Mouse (Mus musculus) spleen, embryonic (tissue): ENCODE results near the gene Ccn2.
"Not testable (repeated sequence)": the region's sequence is repeated elsewhere in the genome, so short reads cannot be mapped to it uniquely, and the experiment has no call there.

Experiments used
- CTCF ChIA-PET: fragments of 350-600 bp; sonication (Branson Sonifier 250); formaldehyde crosslinking; loops from one replicate; lab custom pipeline; 2022; lab: Charles Lee

The Ccn2 gene

GRCm38 (mm10) chr10:24603035-24603434 is 7.8 kb downstream of the Ccn2 start:
- CTCF ChIA-PET, result no interaction called here

- CTCF ChIA-PET, result interaction anchor here (0.6 kb wide), 1 partner anchor 1312 kb away, joined by 3 read pairs; no protein-coding TSS in a partner anchor
Measured at GRCm38 (mm10) chr10:24603727-24604126, 8.5 kb downstream of the Ccn2 start.

GRCm38 (mm10) chr10:24609146-24609545 is 13.9 kb downstream of the Ccn2 start:
- CTCF ChIA-PET, result no interaction called here

GRCm38 (mm10) chr10:24609766-24610165 is 14.5 kb downstream of the Ccn2 start:
- CTCF ChIA-PET, result no interaction called here

GRCm38 (mm10) chr10:24614726-24615125 is 19.5 kb downstream of the Ccn2 start:
- CTCF ChIA-PET, result no interaction called here

- CTCF ChIA-PET, result no interaction called here
Measured at GRCm38 (mm10) chr10:24615799-24616198, 20.6 kb downstream of the Ccn2 start.

GRCm38 (mm10) chr10:24616572-24616971 is 21.3 kb downstream of the Ccn2 start:
- CTCF ChIA-PET, result not testable (repeated sequence)

GRCm38 (mm10) chr10:24621572-24621971 is 26.3 kb downstream of the Ccn2 start:
- CTCF ChIA-PET, result interaction anchor here (0.9 kb wide), 1 partner anchor 10 kb away, joined by 3 read pairs; no protein-coding TSS in a partner anchor

- CTCF ChIA-PET, result interaction anchor here (0.9 kb wide), 1 partner anchor 11 kb away, joined by 3 read pairs; no protein-coding TSS in a partner anchor
Measured at GRCm38 (mm10) chr10:24622586-24622985, 27.3 kb downstream of the Ccn2 start.

- CTCF ChIA-PET, result interaction anchor here (0.7 kb wide), 1 partner anchor 102 kb away, joined by 9 read pairs; no protein-coding TSS in a partner anchor
Measured at GRCm38 (mm10) chr10:24625060-24625701, 29.9 kb downstream of the Ccn2 start.

GRCm38 (mm10) chr10:24627262-24627661 is 32.0 kb downstream of the Ccn2 start:
- CTCF ChIA-PET, result interaction anchor here (0.7 kb wide), 1 partner anchor 14 kb away, joined by 4 read pairs; no protein-coding TSS in a partner anchor

- CTCF ChIA-PET, result no interaction called here
Measured at GRCm38 (mm10) chr10:24628466-24628865, 33.2 kb downstream of the Ccn2 start.

GRCm38 (mm10) chr10:24629086-24629720 is 34.0 kb downstream of the Ccn2 start:
- CTCF ChIA-PET, result no interaction called here

- CTCF ChIA-PET, result no interaction called here
Measured at GRCm38 (mm10) chr10:24630469-24631081, 35.3 kb downstream of the Ccn2 start.

GRCm38 (mm10) chr10:24631122-24631521 is 35.9 kb downstream of the Ccn2 start:
- CTCF ChIA-PET, result no interaction called here

- CTCF ChIA-PET, result no interaction called here
Measured at GRCm38 (mm10) chr10:24634288-24634687, 39.0 kb downstream of the Ccn2 start.

GRCm38 (mm10) chr10:24635331-24635815 is 40.1 kb downstream of the Ccn2 start:
- CTCF ChIA-PET, result no interaction called here

- CTCF ChIA-PET, result no interaction called here
Measured at GRCm38 (mm10) chr10:24635884-24636283, 40.6 kb downstream of the Ccn2 start.

GRCm38 (mm10) chr10:24636986-24637385 is 41.7 kb downstream of the Ccn2 start:
- CTCF ChIA-PET, result no interaction called here

GRCm38 (mm10) chr10:24638306-24639070 is 43.2 kb downstream of the Ccn2 start:
- CTCF ChIA-PET, result no interaction called here

GRCm38 (mm10) chr10:24639596-24639995 is 44.4 kb downstream of the Ccn2 start:
- CTCF ChIA-PET, result no interaction called here
